Mouse (Mus musculus): ENCODE results near the gene H2-DMb2. TPM values are rescaled to one million over a fixed set of nuclear protein-coding genes. Genes with fewer than 3 reads are reported as not detected.

Gene H2-DMb2
- polyA plus RNA-seq, 1 experiment from 2014 or later: 0.18 TPM

DNA sequence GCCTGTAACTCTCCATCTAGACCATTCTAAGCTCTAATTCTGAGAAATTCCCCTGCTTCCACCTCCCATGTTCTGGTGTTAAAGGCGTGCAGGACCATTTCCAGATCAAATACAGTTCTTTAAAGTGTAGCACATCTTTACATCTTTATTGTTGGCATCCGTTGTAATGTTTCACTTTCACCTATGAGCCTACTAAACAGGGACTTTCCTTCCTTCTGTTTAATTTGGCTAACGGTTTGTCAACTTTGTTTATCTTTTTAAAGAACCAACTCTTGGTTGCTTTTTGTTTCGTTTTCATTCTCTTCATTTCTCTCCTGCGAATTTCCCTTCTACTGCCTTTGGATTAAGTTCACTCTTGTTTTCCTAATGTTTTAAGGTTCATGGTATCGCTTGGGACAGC lies 40.3 kb upstream of the H2-DMb2 start:
- Histone ChIP-seq H3K4me3 (ENCODE audit: low read depth, low read length) (no peak overlapping the region), H3K4me2 (ENCODE audit: low read length) (no peak overlapping the region), H3K27ac (ENCODE audit: low read depth, low read length) (no peak overlapping the region), H3K9me3 (replicated peaks; ENCODE audit: control insufficient read depth, low read length) (no peaks in the 10 kb centered on the region), H3K27me3 (replicated peaks; ENCODE audit: control insufficient read depth, insufficient read depth, low read length) (no peaks in the 10 kb centered on the region), H3K36me3 (ENCODE audit: control insufficient read depth, insufficient read depth, low read length) (no peaks in the 10 kb centered on the region), H3K4me1 (ENCODE audit: control insufficient read depth, insufficient read depth, low read length) (no peaks in the 10 kb centered on the region), H3K9ac (ENCODE audit: low read length) (no peak overlapping the region)
- 76% methylated on average over 6 of the region's 6 CpGs for whole genome bisulfite sequencing
- DNase-seq (ENCODE audit: low spot score): no peak
- ATAC-seq: no peak

DNA sequence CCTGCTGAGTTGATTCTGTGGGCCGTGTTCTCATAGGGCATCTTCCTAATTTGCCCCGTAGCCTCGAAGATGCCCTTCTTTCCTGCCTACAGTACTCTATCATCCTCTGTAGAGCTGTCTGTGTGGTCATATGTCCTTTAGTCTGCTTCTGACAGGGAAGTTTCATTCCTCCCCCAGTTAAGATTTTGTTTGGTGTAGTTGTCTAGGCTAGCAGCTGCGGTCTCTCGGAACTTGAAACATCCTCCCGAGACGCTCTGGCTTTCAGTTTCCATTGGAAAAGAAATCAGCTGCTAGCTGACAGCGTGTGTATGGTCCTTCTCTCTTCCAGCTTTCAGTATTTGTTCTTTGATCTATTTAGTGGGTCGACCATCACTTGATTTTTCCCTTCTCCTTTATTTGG lies 38.3 kb upstream of the H2-DMb2 start:
- Histone ChIP-seq H3K4me3 (ENCODE audit: low read depth, low read length) (no peak overlapping the region), H3K4me2 (ENCODE audit: low read length) (no peak overlapping the region), H3K9ac (ENCODE audit: low read length) (no peak overlapping the region), H3K9me3 (replicated peaks; ENCODE audit: control insufficient read depth, low read length) (no peaks in the 10 kb centered on the region), H3K27me3 (replicated peaks; ENCODE audit: control insufficient read depth, insufficient read depth, low read length) (no peaks in the 10 kb centered on the region), H3K36me3 (ENCODE audit: control insufficient read depth, insufficient read depth, low read length) (peaks cover 9% of the 10 kb centered on the region), H3K4me1 (ENCODE audit: control insufficient read depth, insufficient read depth, low read length) (no peaks in the 10 kb centered on the region), H3K27ac (ENCODE audit: low read depth, low read length) (no peak overlapping the region)
- DNase-seq (ENCODE audit: low spot score) (no peak), ATAC-seq (no peak)
- 88% methylated on average over 9 of the region's 9 CpGs for WGBS

GRCm38 (mm10) chr17:34106555-34106954 lies 36.6 kb upstream of the H2-DMb2 start:
- Histone ChIP-seq H3K36me3 (ENCODE audit: control insufficient read depth, insufficient read depth, low read length) (peaks cover 26% of the 10 kb centered on the region), H3K27me3 (replicated peaks; ENCODE audit: control insufficient read depth, insufficient read depth, low read length) (no peaks in the 10 kb centered on the region), H3K4me2 (ENCODE audit: low read length) (no peak overlapping the region), H3K4me3 (ENCODE audit: low read depth, low read length) (no peak overlapping the region), H3K9ac (ENCODE audit: low read length) (no peak overlapping the region), H3K4me1 (ENCODE audit: control insufficient read depth, insufficient read depth, low read length) (no peaks in the 10 kb centered on the region), H3K27ac (ENCODE audit: low read depth, low read length) (no peak overlapping the region), H3K9me3 (replicated peaks; ENCODE audit: control insufficient read depth, low read length) (no peaks in the 10 kb centered on the region)
- 90% methylated on average over 7 of the region's 7 CpGs for WGBS
- no peak for ATAC-seq
- no peak for DNase-seq (ENCODE audit: low spot score)

DNA sequence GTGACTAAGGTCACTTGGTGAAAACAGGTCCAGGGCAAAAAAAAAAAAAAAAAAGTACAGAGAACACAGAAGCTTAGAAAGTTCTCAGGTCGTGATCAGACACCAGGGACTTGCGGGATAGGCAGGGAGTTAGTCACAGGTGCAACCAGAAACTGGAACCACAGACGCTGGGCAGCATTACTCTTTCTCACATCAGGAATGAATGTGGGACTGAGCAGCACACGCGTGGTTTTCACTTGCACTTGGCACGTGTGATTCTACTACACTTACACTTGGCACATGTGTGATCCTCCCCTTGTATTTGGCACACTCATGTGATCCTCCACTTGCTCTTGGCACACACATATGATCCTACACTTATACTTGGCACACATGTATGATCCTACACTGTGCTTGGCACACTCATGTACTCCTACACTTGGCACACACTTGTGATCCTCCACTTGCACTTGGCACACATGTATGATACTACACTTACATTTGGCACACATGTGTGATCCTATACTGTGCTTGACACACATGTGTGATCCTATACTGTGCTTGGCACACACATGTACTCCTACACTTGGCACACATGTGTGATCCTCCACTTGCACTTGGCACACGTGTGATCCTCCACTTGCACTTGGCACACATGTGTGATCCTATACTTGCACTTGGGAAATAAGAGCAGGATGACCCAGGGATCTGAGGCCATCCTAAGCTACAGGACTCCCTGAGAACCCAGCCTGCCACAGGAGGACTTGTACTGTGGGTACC lies 35.8 kb upstream of the H2-DMb2 start:
- no peak for DNase-seq (ENCODE audit: low spot score)
- WGBS: 77% methylated on average over 7 of the region's 7 CpGs
- Histone ChIP-seq H3K27ac (ENCODE audit: low read depth, low read length) (no peak overlapping the region), H3K4me3 (ENCODE audit: low read depth, low read length) (no peak overlapping the region), H3K9ac (ENCODE audit: low read length) (no peak overlapping the region), H3K36me3 (ENCODE audit: control insufficient read depth, insufficient read depth, low read length) (peaks cover 34% of the 10 kb centered on the region), H3K4me1 (ENCODE audit: control insufficient read depth, insufficient read depth, low read length) (no peaks in the 10 kb centered on the region), H3K4me2 (ENCODE audit: low read length) (no peak overlapping the region), H3K27me3 (replicated peaks; ENCODE audit: control insufficient read depth, insufficient read depth, low read length) (no peaks in the 10 kb centered on the region), H3K9me3 (replicated peaks; ENCODE audit: control insufficient read depth, low read length) (no peaks in the 10 kb centered on the region)
- peak; percentile 70; the same call in 1 of the 2 replicates for ATAC-seq

DNA sequence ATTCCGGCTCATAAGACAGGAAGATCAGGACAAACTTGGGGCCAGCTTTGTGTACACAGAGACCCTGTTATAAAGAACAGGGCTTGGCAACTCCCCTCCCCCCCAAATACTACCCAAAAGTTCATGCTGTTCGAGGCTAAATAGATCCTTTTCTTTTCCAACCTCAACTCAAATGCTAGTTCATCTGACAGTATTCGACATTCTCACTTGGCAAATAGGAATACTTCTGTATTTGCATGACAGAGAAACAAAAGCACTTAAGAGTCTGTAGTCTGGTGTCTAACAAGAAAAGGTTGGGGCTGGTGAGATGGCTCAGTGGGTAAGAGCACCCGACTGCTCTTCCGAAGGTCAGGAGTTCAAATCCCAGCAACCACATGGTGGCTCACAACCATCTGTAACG lies 34.6 kb upstream of the H2-DMb2 start:
- no peak overlapping the region for H3K4me2 ChIP-seq (ENCODE audit: low read length)
- DNase-seq (ENCODE audit: low spot score) (no peak), ATAC-seq (no peak)
- no peak overlapping the region for H3K9ac ChIP-seq (ENCODE audit: low read length)
- H3K27me3 ChIP-seq (replicated peaks; ENCODE audit: control insufficient read depth, insufficient read depth, low read length): no peaks in the 10 kb centered on the region
- no peaks in the 10 kb centered on the region for H3K4me1 ChIP-seq (ENCODE audit: control insufficient read depth, insufficient read depth, low read length)
- H3K4me3 ChIP-seq (ENCODE audit: low read depth, low read length): no peak overlapping the region
- WGBS: 78% methylated on average over 5 of the region's 6 CpGs
- peaks cover 45% of the 10 kb centered on the region for H3K36me3 ChIP-seq (ENCODE audit: control insufficient read depth, insufficient read depth, low read length)
- H3K27ac ChIP-seq (ENCODE audit: low read depth, low read length): no peak overlapping the region
- no peaks in the 10 kb centered on the region for H3K9me3 ChIP-seq (replicated peaks; ENCODE audit: control insufficient read depth, low read length)

DNA sequence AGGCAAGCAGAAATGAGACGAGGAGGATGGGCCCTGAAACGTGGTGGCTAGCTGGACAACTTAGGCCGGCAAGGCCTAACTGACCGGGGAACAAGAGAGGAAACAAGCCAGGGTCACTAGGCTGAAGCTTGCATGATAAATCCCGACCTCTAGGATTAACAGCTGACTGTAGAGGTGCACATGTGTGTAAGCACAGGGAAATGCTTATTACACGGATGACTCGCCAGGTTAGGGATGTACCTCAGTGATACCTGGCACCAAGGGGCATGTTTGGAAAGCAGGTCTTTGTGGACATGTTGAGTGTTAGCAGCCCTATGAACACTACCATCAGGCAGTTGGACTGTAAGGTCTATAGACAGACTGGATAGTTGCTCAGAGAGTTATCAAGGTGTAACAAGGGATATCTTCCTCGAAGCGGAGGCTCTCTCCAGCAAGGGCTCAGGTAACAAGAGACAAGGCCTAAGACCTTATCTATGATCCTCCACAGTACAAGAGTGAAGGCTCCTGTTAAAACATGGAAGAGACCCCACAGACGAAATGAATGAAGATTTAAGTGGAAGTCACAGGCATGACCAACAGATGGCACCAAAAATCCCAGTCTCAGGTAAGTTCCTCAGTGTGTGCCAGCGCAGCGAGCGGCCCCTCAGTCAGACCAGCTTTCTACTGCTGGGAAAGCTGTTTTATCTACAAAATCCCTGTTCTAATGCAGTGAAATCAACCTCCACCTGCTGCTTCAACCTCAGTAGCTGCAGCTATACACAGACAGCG lies 33.9 kb upstream of the H2-DMb2 start:
- no peaks in the 10 kb centered on the region for H3K9me3 ChIP-seq (replicated peaks; ENCODE audit: control insufficient read depth, low read length)
- ATAC-seq: 0 out of 2 replicates have a peak, but pooled peaks have one; percentile 7
- H3K4me1 ChIP-seq (ENCODE audit: control insufficient read depth, insufficient read depth, low read length): no peaks in the 10 kb centered on the region
- H3K4me2 ChIP-seq (ENCODE audit: low read length): no peak overlapping the region
- DNase-seq (ENCODE audit: low spot score): peak; percentile 47
- whole genome bisulfite sequencing: 75% methylated on average over 14 of the region's 14 CpGs
- H3K9ac ChIP-seq (ENCODE audit: low read length): no peak overlapping the region
- peaks cover 53% of the 10 kb centered on the region for H3K36me3 ChIP-seq (ENCODE audit: control insufficient read depth, insufficient read depth, low read length)
- H3K27ac ChIP-seq (ENCODE audit: low read depth, low read length): no peak overlapping the region
- H3K4me3 ChIP-seq (ENCODE audit: low read depth, low read length): no peak overlapping the region
- no peaks in the 10 kb centered on the region for H3K27me3 ChIP-seq (replicated peaks; ENCODE audit: control insufficient read depth, insufficient read depth, low read length)

GRCm38 (mm10) chr17:34109806-34110195 lies 33.3 kb upstream of the H2-DMb2 start:
- Histone ChIP-seq H3K27ac (ENCODE audit: low read depth, low read length) (peak overlapping the region; percentile 44; the same call in 1 of the 2 replicates), H3K4me2 (ENCODE audit: low read length) (no peak overlapping the region), H3K27me3 (replicated peaks; ENCODE audit: control insufficient read depth, insufficient read depth, low read length) (no peaks in the 10 kb centered on the region), H3K4me3 (ENCODE audit: low read depth, low read length) (no peak overlapping the region), H3K9ac (ENCODE audit: low read length) (no peak overlapping the region), H3K4me1 (ENCODE audit: control insufficient read depth, insufficient read depth, low read length) (no peaks in the 10 kb centered on the region), H3K36me3 (ENCODE audit: control insufficient read depth, insufficient read depth, low read length) (peaks cover 59% of the 10 kb centered on the region), H3K9me3 (replicated peaks; ENCODE audit: control insufficient read depth, low read length) (no peaks in the 10 kb centered on the region)
- ATAC-seq (no peak), DNase-seq (ENCODE audit: low spot score) (peak; percentile 46)
- 43% methylated on average over 3 of the region's 3 CpGs for WGBS

GRCm38 (mm10) chr17:34110309-34110708 lies 32.8 kb upstream of the H2-DMb2 start:
- no peaks in the 10 kb centered on the region for H3K9me3 ChIP-seq (replicated peaks; ENCODE audit: control insufficient read depth, low read length)
- H3K27me3 ChIP-seq (replicated peaks; ENCODE audit: control insufficient read depth, insufficient read depth, low read length): no peaks in the 10 kb centered on the region
- DNase-seq (ENCODE audit: low spot score): no peak
- H3K9ac ChIP-seq (ENCODE audit: low read length): 0 out of 2 replicates have a peak overlapping the region, but pooled peaks have one; percentile 1
- H3K4me2 ChIP-seq (ENCODE audit: low read length): no peak overlapping the region
- no peak overlapping the region for H3K4me3 ChIP-seq (ENCODE audit: low read depth, low read length)
- 55% methylated on average over 8 of the region's 8 CpGs for WGBS
- H3K27ac ChIP-seq (ENCODE audit: low read depth, low read length): peak overlapping the region; percentile 44; the same call in 1 of the 2 replicates
- no peaks in the 10 kb centered on the region for H3K4me1 ChIP-seq (ENCODE audit: control insufficient read depth, insufficient read depth, low read length)
- ATAC-seq: no peak
- H3K36me3 ChIP-seq (ENCODE audit: control insufficient read depth, insufficient read depth, low read length): peaks cover 64% of the 10 kb centered on the region

GRCm38 (mm10) chr17:34114114-34114513 lies 29.0 kb upstream of the H2-DMb2 start:
- no peak overlapping the region for H3K27ac ChIP-seq (ENCODE audit: low read depth, low read length)
- DNase-seq (ENCODE audit: low spot score) (no peak), ATAC-seq (no peak)
- H3K4me3 ChIP-seq (ENCODE audit: low read depth, low read length): no peak overlapping the region
- no peak overlapping the region for H3K4me2 ChIP-seq (ENCODE audit: low read length)
- H3K36me3 ChIP-seq (ENCODE audit: control insufficient read depth, insufficient read depth, low read length): peaks cover 91% of the 10 kb centered on the region
- H3K4me1 ChIP-seq (ENCODE audit: control insufficient read depth, insufficient read depth, low read length): peaks cover 10% of the 10 kb centered on the region
- 93% methylated on average over 7 of the region's 7 CpGs for WGBS
- H3K9ac ChIP-seq (ENCODE audit: low read length): no peak overlapping the region
- no peaks in the 10 kb centered on the region for H3K9me3 ChIP-seq (replicated peaks; ENCODE audit: control insufficient read depth, low read length)
- no peaks in the 10 kb centered on the region for H3K27me3 ChIP-seq (replicated peaks; ENCODE audit: control insufficient read depth, insufficient read depth, low read length)

Data from forebrain, embryonic 14.5 days (tissue).